Mouse (Mus musculus) heart, adult 9 months (tissue): Measurements from ENCODE around the gene Rpn2.

Experiments used
- DNase-seq, 2 experiments: peaks; one replicate each; pipeline ENCODE4 v3.0.0; 2022; ENCODE audit warnings: low spot score in 2 of 2

Gene Rpn2

GRCm38 (mm10) chr2:157278717-157279415 is at the start of gene Rpn2:
Gene Rpn2, plus strand, starts transcription at chr2:157279017.
- peak; percentile 96 to 98 for DNase-seq

GRCm38 (mm10) chr2:157235946-157236345 is 42.9 kb upstream of the Rpn2 start:
- DNase-seq = no peak

- no peak for DNase-seq
These were observed 33.8 kb upstream of the Rpn2 start for GRCm38 (mm10) chr2:157245001-157245400.

GRCm38 (mm10) chr2:157245603-157246002 is 33.2 kb upstream of the Rpn2 start:
- no peak for DNase-seq

- no peak for DNase-seq
These were observed 30.7 kb upstream of the Rpn2 start for GRCm38 (mm10) chr2:157248111-157248510.

- no peak for DNase-seq
These were observed 19.1 kb upstream of the Rpn2 start for GRCm38 (mm10) chr2:157259720-157260119.

GRCm38 (mm10) chr2:157261930-157262329 is 16.9 kb upstream of the Rpn2 start:
- DNase-seq = no peak

- no peak for DNase-seq
These were observed 16.3 kb upstream of the Rpn2 start for GRCm38 (mm10) chr2:157262506-157262905.

- no peak for DNase-seq
These were observed 15.7 kb upstream of the Rpn2 start for GRCm38 (mm10) chr2:157263101-157263500.

GRCm38 (mm10) chr2:157263832-157264231 is 15.0 kb upstream of the Rpn2 start:
- no peak for DNase-seq

- DNase-seq = peak in 1 of 2 experiments; percentile 16
These were observed 591 bp downstream of the Rpn2 start, which contains the start of gene Mroh8 for GRCm38 (mm10) chr2:157279416-157279800. Gene Mroh8, minus strand, starts transcription at chr2:157279549.

GRCm38 (mm10) chr2:157283321-157283720 is 4.5 kb downstream of the Rpn2 start:
- DNase-seq = no peak

GRCm38 (mm10) chr2:157287542-157287941 is 8.7 kb downstream of the Rpn2 start:
- DNase-seq = peak in 1 of 2 experiments; percentile 13

- DNase-seq = no peak
These were observed 10.2 kb downstream of the Rpn2 start for GRCm38 (mm10) chr2:157288996-157289395.

GRCm38 (mm10) chr2:157292093-157292492 is 13.3 kb downstream of the Rpn2 start:
- peak in 1 of 2 experiments; percentile 53 for DNase-seq

GRCm38 (mm10) chr2:157296105-157296689 is 17.4 kb downstream of the Rpn2 start:
- no peak for DNase-seq

- no peak for DNase-seq
These were observed 21.2 kb downstream of the Rpn2 start for GRCm38 (mm10) chr2:157300051-157300450.

GRCm38 (mm10) chr2:157303096-157303495 is 24.3 kb downstream of the Rpn2 start:
- DNase-seq = no peak

- no peak for DNase-seq
These were observed 27.5 kb downstream of the Rpn2 start for GRCm38 (mm10) chr2:157306091-157307032.

GRCm38 (mm10) chr2:157307715-157308265 is 29.0 kb downstream of the Rpn2 start:
- no peak for DNase-seq

- no peak for DNase-seq
These were observed 29.6 kb downstream of the Rpn2 start for GRCm38 (mm10) chr2:157308273-157308917.
